Mouse (Mus musculus): Measurements from ENCODE around the gene Zbtb20.

DNA sequence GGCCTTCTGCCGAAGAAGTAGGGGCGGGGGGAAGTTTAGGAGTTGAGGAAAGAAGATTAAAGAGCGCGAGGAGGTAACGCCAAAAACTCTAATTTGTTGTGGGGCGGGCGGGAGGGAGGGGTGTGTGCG lies at the start of gene Zbtb20:
- TF ChIP-seq CTCF (IDR thresholded peaks at IDR 0.05; ENCODE audit: low read depth, low read length) (no peak), POLR2A (IDR thresholded peaks at IDR 0.05; ENCODE audit: borderline replicate concordance, low read depth, low read length) (no peak)

All from bone marrow macrophage, adult 2 months (primary cell).